Mouse (Mus musculus) embryonic facial prominence, embryonic 11.5 days (tissue): ENCODE data around the gene Zbtb14. TPM values are rescaled to one million over a fixed set of nuclear protein-coding genes. Genes with fewer than 3 reads are reported as not detected.

Experiments used
- ATAC-seq: fragments of 200-750 bp; cut with Nextera tagmentation; replicated peaks from 2 replicates; pipeline ENCODE4 v1.8.0; 2017; ENCODE audit warnings: low read depth; ENCODE audit not compliant: insufficient number of reproducible peaks, low FRiP score, low TSS enrichment
- DNase-seq: peaks from one replicate; pipeline ENCODE4 v3.0.0-alpha.2; 2015; ENCODE audit warnings: low spot score
- H3K27ac ChIP-seq: fragments of 300-500 bp; sonication (generic); replicated peaks from 2 replicates; pipeline ENCODE4 v1.5.1; 2014; ENCODE audit warnings: mild to moderate bottlenecking, low read depth, low read length, control low read depth
- H3K27me3 ChIP-seq: fragments of 300-500 bp; sonication (generic); 2 replicates; pipeline ENCODE4 v1.6.1; 2014; ENCODE audit warnings: mild to moderate bottlenecking, low read length, moderate library complexity, mixed read lengths; ENCODE audit not compliant: control insufficient read depth, insufficient read depth
- H3K36me3 ChIP-seq: fragments of 300-500 bp; sonication (generic); replicated peaks from 2 replicates; pipeline ENCODE4 v1.6.1; 2014; ENCODE audit warnings: low read depth, mild to moderate bottlenecking, low read length, moderate library complexity, mixed read lengths; ENCODE audit not compliant: control insufficient read depth, insufficient read depth
- H3K4me1 ChIP-seq: fragments of 300-500 bp; sonication (generic); 2 replicates; pipeline ENCODE4 v1.6.1; 2014; ENCODE audit warnings: low read length, mixed read lengths; ENCODE audit not compliant: control insufficient read depth, insufficient read depth
- H3K4me2 ChIP-seq: fragments of 300-500 bp; sonication (generic); 2 replicates; pipeline ENCODE4 v1.6.1; 2014; ENCODE audit warnings: low read depth, mild to moderate bottlenecking, control low read depth, low read length, moderate library complexity
- H3K4me3 ChIP-seq: fragments of 300-500 bp; sonication (generic); 2 replicates; pipeline ENCODE4 v1.5.1; 2014; ENCODE audit warnings: low read depth, low read length, control low read depth
- H3K9ac ChIP-seq: fragments of 300-500 bp; sonication (generic); replicated peaks from 2 replicates; pipeline ENCODE4 v1.6.1; 2014; ENCODE audit warnings: mild to moderate bottlenecking, control low read depth, low read length
- H3K9me3 ChIP-seq: fragments of 300-500 bp; sonication (generic); replicated peaks from 2 replicates; pipeline ENCODE4 v1.6.1; 2016; ENCODE audit warnings: mild to moderate bottlenecking, low read length, inconsistent platforms, mixed read lengths; ENCODE audit not compliant: control insufficient read depth
- WGBS: fragments of 180-500 bp; shearing (Covaris S2); extraction: QIAGEN DNeasy Blood & Tissue Kit; methylation state at CpG from one replicate; pipeline ENCODE4 v1.1.7; 2014; 5-methylcytosine and 5-hydroxymethylcytosine counted together
- polyA plus RNA-seq: library from polyadenylated mRNA; unstranded; fragments of >200 nt; fragmentation: Nextera tagmentation; extraction: Ambion mirVana; gene quantifications from 2 replicates; pipeline ENCODE4 v1.2.1, GENCODE M21; 2014

Gene Zbtb14
- polyA plus RNA-seq, 1 experiment from 2014 or later: 34.5 TPM

- WGBS: 6% methylated on average over 1 of the region's 1 CpGs
- no peak overlapping the region for H3K27ac ChIP-seq
- DNase-seq: peak; percentile 66
Measured at GRCm38 (mm10) chr17:69421592-69421991, 38.7 kb downstream of the Zbtb14 start.

DNA sequence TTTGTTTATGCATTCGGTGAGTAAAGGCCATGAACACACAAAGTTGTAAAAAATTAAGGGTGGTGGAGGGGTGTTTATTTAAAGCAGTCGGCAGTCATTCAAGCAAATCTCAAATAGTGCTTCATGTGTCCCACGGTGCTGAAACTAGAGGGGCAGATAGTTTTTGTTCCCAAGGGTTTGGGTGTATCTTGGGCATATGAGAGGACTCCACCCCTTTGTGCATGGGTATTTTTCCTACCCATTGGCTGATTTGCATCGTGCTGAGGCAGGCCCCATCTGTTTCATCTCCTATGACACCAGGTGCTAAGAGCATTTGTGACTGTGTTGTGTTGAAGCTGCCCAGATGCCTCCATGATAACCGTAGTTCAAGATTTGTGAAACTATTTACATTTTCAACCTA is 55.0 kb downstream of the Zbtb14 start:
- no peak overlapping the region for H3K27ac ChIP-seq
- no peak overlapping the region for H3K4me3 ChIP-seq
- no peak overlapping the region for H3K4me2 ChIP-seq
- DNase-seq (no peak), ATAC-seq (no peak)
- H3K9me3 ChIP-seq: no peaks in the 10 kb centered on the region
- H3K9ac ChIP-seq: no peak overlapping the region
- 72% methylated on average over 5 of the region's 5 CpGs for WGBS
- peaks cover 20% of the 10 kb centered on the region for H3K27me3 ChIP-seq
- H3K36me3 ChIP-seq: no peaks in the 10 kb centered on the region
- peaks cover 2% of the 10 kb centered on the region; the same call in 1 of the 2 replicates for H3K4me1 ChIP-seq

More at GRCm38 (mm10) chr17:69421592-69421991, 38.7 kb downstream of the Zbtb14 start:
- Histone ChIP-seq H3K27me3 (no peaks in the 10 kb centered on the region), H3K9me3 (no peaks in the 10 kb centered on the region), H3K36me3 (no peaks in the 10 kb centered on the region), H3K4me3 (no peak overlapping the region), H3K4me1 (no peaks in the 10 kb centered on the region), H3K9ac (no peak overlapping the region), H3K4me2 (no peak overlapping the region)
- ATAC-seq: no peak

- ATAC-seq (peak; percentile 11; the same call in 1 of the 2 replicates), DNase-seq (no peak)
- H3K36me3 ChIP-seq: no peaks in the 10 kb centered on the region
- H3K27ac ChIP-seq: no peak overlapping the region
- H3K9ac ChIP-seq: no peak overlapping the region
- H3K4me3 ChIP-seq: peak overlapping the region; percentile 23; the same call in 1 of the 2 replicates
- H3K4me1 ChIP-seq: peaks cover 2% of the 10 kb centered on the region; the same call in 1 of the 2 replicates
- H3K4me2 ChIP-seq: peak overlapping the region; percentile 67
- H3K9me3 ChIP-seq: no peaks in the 10 kb centered on the region
- peaks cover 20% of the 10 kb centered on the region for H3K27me3 ChIP-seq
- 34% methylated on average over 14 of the region's 14 CpGs for WGBS
Measured at GRCm38 (mm10) chr17:69438486-69438885, 55.6 kb downstream of the Zbtb14 start.

DNA sequence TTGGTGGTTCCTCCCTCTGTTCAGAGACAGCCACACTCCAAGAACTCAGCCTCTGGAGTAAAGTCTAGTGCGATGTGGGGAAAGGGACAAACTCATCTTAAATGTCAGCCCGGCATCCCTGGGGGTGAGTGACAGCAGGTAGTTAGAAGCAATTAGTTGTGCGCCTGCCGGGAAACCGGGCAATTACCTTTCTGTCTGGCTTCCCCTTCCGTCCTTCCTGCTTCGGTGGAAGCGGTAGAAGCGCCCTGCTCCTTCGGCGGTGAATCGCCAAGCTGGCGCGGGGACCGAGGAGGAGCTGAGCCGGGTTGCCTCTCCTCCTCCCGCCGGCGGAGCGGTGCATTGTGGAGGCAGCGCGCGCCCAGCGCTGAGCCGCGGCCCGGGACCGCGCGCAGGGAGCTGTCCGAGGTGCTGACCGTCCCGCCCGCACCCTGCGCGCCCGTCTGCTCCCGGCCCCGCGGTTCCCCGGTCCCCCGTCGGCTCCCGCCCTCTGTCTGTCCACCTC is 56.2 kb downstream of the Zbtb14 start, which contains the start of gene Akain1:
Gene Akain1 (plus strand): TSS at position 337 of the 502 bp plus-strand sequence.
- WGBS: under 1% methylated on average over 37 of the region's 44 CpGs
- H3K9ac ChIP-seq: no peak within 1 kb of the TSS
- ATAC-seq (peak; percentile 90), DNase-seq (peak; percentile 89)
- H3K4me3 ChIP-seq: peak within 1 kb of the TSS; percentile 23
- H3K4me2 ChIP-seq: peak within 1 kb of the TSS; percentile 67
- H3K36me3 ChIP-seq: no peaks in the 10 kb centered on the region
- H3K4me1 ChIP-seq: peaks cover 2% of the 10 kb centered on the region; the same call in 1 of the 2 replicates
- H3K9me3 ChIP-seq: no peaks in the 10 kb centered on the region
- peaks cover 20% of the 10 kb centered on the region for H3K27me3 ChIP-seq
- H3K27ac ChIP-seq: no peak within 1 kb of the TSS

DNA sequence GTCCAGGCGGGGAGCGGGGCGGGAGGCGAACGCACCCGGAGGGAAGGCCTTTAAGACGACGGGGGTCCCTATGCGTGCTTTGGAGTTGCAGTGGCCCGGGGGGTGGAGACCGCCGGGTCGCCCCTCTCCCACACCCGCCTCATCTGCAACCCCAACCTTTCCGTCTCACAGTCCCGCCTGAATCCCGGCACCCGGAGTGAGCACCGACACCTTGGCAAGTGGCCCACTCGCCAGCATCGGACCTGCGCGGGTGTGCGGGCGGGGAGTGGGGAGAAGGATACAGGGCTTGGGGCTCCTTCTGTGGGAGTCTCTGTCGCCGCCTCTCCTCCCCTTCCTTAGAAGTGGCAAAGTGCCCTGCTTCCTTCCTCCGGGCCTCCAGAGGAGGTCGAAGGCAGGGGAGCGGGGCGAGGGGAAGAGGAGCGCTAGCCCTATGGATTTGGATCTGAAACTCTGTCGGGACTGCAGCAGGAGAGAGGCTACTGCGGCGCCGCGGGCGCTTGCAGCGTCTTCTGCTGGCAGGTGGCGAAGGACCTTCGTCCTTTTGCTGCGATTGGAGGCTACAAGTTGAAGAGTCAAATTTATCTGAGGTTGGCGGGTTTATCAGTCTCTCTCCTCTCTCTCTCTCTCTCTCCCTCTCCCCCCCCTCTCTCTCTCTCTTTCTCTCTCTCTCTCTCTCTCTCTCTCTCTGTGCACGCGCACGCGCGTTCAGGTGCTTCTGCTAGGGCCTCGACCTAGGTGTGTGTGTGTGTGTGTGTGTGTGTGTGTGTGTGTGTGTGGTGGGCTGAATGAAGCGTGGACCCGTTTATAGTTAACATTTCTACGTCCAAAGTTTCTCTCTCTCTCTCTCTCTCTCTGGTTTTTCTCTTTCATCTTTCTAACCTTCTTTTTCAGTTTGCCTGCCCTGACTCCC is 57.0 kb downstream of the Zbtb14 start:
- WGBS: under 1% methylated on average over 52 of the region's 52 CpGs
- Histone ChIP-seq H3K27me3 (peaks cover 20% of the 10 kb centered on the region), H3K9ac (no peak overlapping the region), H3K4me1 (peaks cover 2% of the 10 kb centered on the region; the same call in 1 of the 2 replicates), H3K4me2 (peak overlapping the region; percentile 67), H3K36me3 (no peaks in the 10 kb centered on the region), H3K27ac (no peak overlapping the region), H3K4me3 (peak overlapping the region; percentile 23), H3K9me3 (no peaks in the 10 kb centered on the region)
- ATAC-seq (no peak), DNase-seq (peak; percentile 29)

Other genes starting within 250 kb of the Zbtb14 start
- gene Akain1, start 56.3 kb downstream of the Zbtb14 start, polyA plus RNA-seq: 0.15 and 0.17 TPM in 2 replicates